Comparison of ENCODE assay signal across 25 mouse cellular contexts in the genomic region with DNA sequence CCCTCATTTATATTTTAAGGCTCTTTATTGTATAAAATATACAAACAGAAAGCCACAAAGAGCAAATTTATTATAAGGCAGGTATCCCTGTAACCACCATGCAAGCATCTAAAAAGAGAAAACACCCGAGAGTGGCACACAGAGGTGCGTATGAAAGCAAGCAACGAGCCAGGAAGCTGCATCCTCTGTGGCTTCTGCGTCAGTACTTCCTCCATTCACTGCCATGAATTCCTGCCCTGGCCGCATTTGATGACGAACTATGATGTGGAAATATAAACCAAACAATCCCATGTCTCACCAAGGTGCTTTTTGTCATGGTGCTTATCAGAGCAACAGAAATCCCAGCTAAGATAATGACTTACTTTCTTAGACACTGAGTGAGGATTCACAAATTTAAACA.
DNase-seq lines count a peak whose midpoint lies in the region; ATAC-seq and TF ChIP-seq lines count a peak whose summit lies in the region.
"Had no signal": no experiment of that assay in that cellular context is flagged by ENCODE, and none has a peak within 500 bp of the region (broad histone marks: within the 10 kb centered on the region; RNA-seq: fewer than 3 reads in every experiment).

No protein-coding gene starts in this region.

- WGBS in intestine, postnatal 0 days: 80% methylated on average over 6 of the region's 6 CpGs
- WGBS in midbrain, embryonic 13.5 days: 96% methylated on average over 6 of the region's 6 CpGs

- H3K27ac ChIP-seq in intestine, postnatal 0 days (ENCODE audit: low read depth, low read length): no peak overlapping the region
- no peak overlapping the region for H3K27ac ChIP-seq in midbrain, embryonic 13.5 days
- H3K27ac ChIP-seq: embryonic facial prominence, embryonic 12.5 days; embryonic facial prominence, embryonic 15.5 days; forebrain, embryonic 15.5 days; hindbrain, embryonic 15.5 days; intestine, embryonic 15.5 days had no signal

- no peak overlapping the region for H3K4me2 ChIP-seq in intestine, postnatal 0 days (replicated peaks; ENCODE audit: low read depth)
- H3K4me2 ChIP-seq in midbrain, embryonic 13.5 days (replicated peaks): no peak overlapping the region
- H3K4me2 ChIP-seq: embryonic facial prominence, embryonic 12.5 days; embryonic facial prominence, embryonic 15.5 days; forebrain, embryonic 15.5 days; heart, embryonic 11.5 days; hindbrain, embryonic 15.5 days; intestine, embryonic 15.5 days had no signal

- H3K36me3 ChIP-seq in intestine, postnatal 0 days (ENCODE audit: control insufficient read depth, insufficient read depth): no peaks in the 10 kb centered on the region
- no peaks in the 10 kb centered on the region for H3K36me3 ChIP-seq in midbrain, embryonic 13.5 days
- H3K36me3 ChIP-seq: embryonic facial prominence, embryonic 12.5 days; embryonic facial prominence, embryonic 15.5 days; forebrain, embryonic 15.5 days; G1E; hindbrain, embryonic 15.5 days; intestine, embryonic 15.5 days had no signal

- no peaks in the 10 kb centered on the region for H3K4me1 ChIP-seq in intestine, postnatal 0 days (replicated peaks; ENCODE audit: control insufficient read depth, insufficient read depth, low read length)
- H3K4me1 ChIP-seq in midbrain, embryonic 13.5 days (replicated peaks): no peaks in the 10 kb centered on the region
- H3K4me1 ChIP-seq: embryonic facial prominence, embryonic 15.5 days; hindbrain, embryonic 15.5 days; intestine, embryonic 15.5 days had no signal

- H3K9ac ChIP-seq in intestine, postnatal 0 days (ENCODE audit: low read depth, low read length): no peak overlapping the region
- H3K9ac ChIP-seq in midbrain, embryonic 13.5 days (replicated peaks): no peak overlapping the region
- H3K9ac ChIP-seq: embryonic facial prominence, embryonic 12.5 days; embryonic facial prominence, embryonic 15.5 days; forebrain, embryonic 15.5 days; hindbrain, embryonic 15.5 days; intestine, embryonic 15.5 days had no signal

- H3K4me3 ChIP-seq in intestine, postnatal 0 days (ENCODE audit: low read depth, low read length): no peak overlapping the region
- no peak overlapping the region for H3K4me3 ChIP-seq in midbrain, embryonic 13.5 days (replicated peaks)
- H3K4me3 ChIP-seq: embryonic facial prominence, embryonic 12.5 days; embryonic facial prominence, embryonic 15.5 days; forebrain, embryonic 15.5 days; hindbrain, embryonic 15.5 days; intestine, embryonic 15.5 days had no signal

- intact Hi-C loops in heart, postnatal 10 days (cut with DNase I): no loop called here

- ATAC-seq in hematopoietic stem cell, adult 5-6 weeks (replicated peaks in 1 of 2; ENCODE audit: insufficient read depth in 1 of 2, low FRiP score in 2 of 2, low TSS enrichment in 1 of 2, low read depth in 1 of 2, poor library complexity in 2 of 2, severe bottlenecking in 2 of 2): peak; percentile 86
- ATAC-seq in monocyte, adult 5-6 weeks (replicated peaks; ENCODE audit: insufficient number of reproducible peaks, low FRiP score, low TSS enrichment, poor library complexity, severe bottlenecking): peak; percentile 52; the same call in 1 of the 2 replicates
- no peak for ATAC-seq in intestine, postnatal 0 days
- ATAC-seq in midbrain, embryonic 13.5 days: no peak
- ATAC-seq: forebrain, embryonic 15.5 days; intestine, embryonic 15.5 days; Patski had no signal

- no peaks in the 10 kb centered on the region for H3K27me3 ChIP-seq in intestine, postnatal 0 days (replicated peaks; ENCODE audit: control insufficient read depth, insufficient read depth, low read length)
- no peaks in the 10 kb centered on the region for H3K27me3 ChIP-seq in midbrain, embryonic 13.5 days
- H3K27me3 ChIP-seq: CH12.LX; embryonic facial prominence, embryonic 12.5 days; embryonic facial prominence, embryonic 15.5 days; forebrain, embryonic 15.5 days; hindbrain, embryonic 15.5 days; intestine, embryonic 15.5 days; Patski had no signal

- TF ChIP-seq CTCF in intestine, postnatal 0 days (IDR thresholded peaks at IDR 0.05; ENCODE audit: low read depth): no peak

- DNase-seq in heart, adult 11 months: peak; percentile 84
- DNase-seq in heart, postnatal 10 days: no peak
- peak; percentile 31 for DNase-seq in 416B (ENCODE audit: low read depth)
- no peak for DNase-seq in ovary, adult 18-20 months (ENCODE audit: low spot score)
- DNase-seq: adrenal gland, postnatal 10 days; B cell, adult 2 months; cerebellum, adult 11 months; cerebellum, adult 8-10 months; cerebellum, postnatal 10 days; cerebellum, postnatal 36 days; gastrocnemius, postnatal 25 days; heart, postnatal 36 days had no signal

- H3K9me3 ChIP-seq in intestine, postnatal 0 days (ENCODE audit: control insufficient read depth): no peaks in the 10 kb centered on the region
- H3K9me3 ChIP-seq in midbrain, embryonic 13.5 days: no peaks in the 10 kb centered on the region
- H3K9me3 ChIP-seq: embryonic facial prominence, embryonic 12.5 days; embryonic facial prominence, embryonic 15.5 days; forebrain, embryonic 15.5 days; G1E; hindbrain, embryonic 15.5 days; intestine, embryonic 15.5 days had no signal

Comparison
In these comparisons a context has a peak if more than half of its experiments do, and no peak if none do; other contexts are left out.
1. DNase-seq: peak in heart, adult 11 months (single experiment) and 416B (single experiment); none in heart, postnatal 10 days (0 of 2) and ovary, adult 18-20 months (single experiment).
2. ATAC-seq: peak in hematopoietic stem cell, adult 5-6 weeks (2 of 2) and monocyte, adult 5-6 weeks (single experiment); none in intestine, postnatal 0 days (single experiment) and midbrain, embryonic 13.5 days (single experiment).